Mouse (Mus musculus) spleen, adult 2 months (tissue): Measurements from ENCODE around the gene Eln. TPM values are rescaled to one million over a fixed set of nuclear protein-coding genes. Genes with fewer than 3 reads are reported as not detected.

Experiments used
- DNase-seq, 2 experiments: peaks; one replicate each; pipeline versions ENCODE4 v3.0.0 to v3.0.0-alpha.2; 2012 to 2021; ENCODE audit warnings: low spot score in 2 of 2, low read depth in 1 of 2
- H3K27ac ChIP-seq: fragments of 200-500 bp; 2 replicates; pipeline ENCODE4 v1.5.1; 2012; ENCODE audit warnings: low read length, inconsistent platforms; ENCODE audit not compliant: insufficient read depth
- H3K27me3 ChIP-seq: fragments of 200-500 bp; 2 replicates; pipeline ENCODE4 v1.6.1; 2012; ENCODE audit warnings: mild to moderate bottlenecking, moderate library complexity, low read length, inconsistent platforms; ENCODE audit not compliant: control insufficient read depth, insufficient read depth
- H3K36me3 ChIP-seq: fragments of 200-500 bp; 2 replicates; pipeline ENCODE4 v1.6.1; 2012; ENCODE audit warnings: mild to moderate bottlenecking, low read length, inconsistent platforms; ENCODE audit not compliant: control insufficient read depth, insufficient read depth
- H3K4me1 ChIP-seq: fragments of 200-500 bp; 2 replicates; pipeline ENCODE4 v1.6.1; 2011; ENCODE audit warnings: inconsistent platforms; ENCODE audit not compliant: control insufficient read depth, insufficient read depth, insufficient read length
- H3K4me3 ChIP-seq: fragments of 200-500 bp; 2 replicates; pipeline ENCODE4 v1.5.1; 2011; ENCODE audit warnings: mild to moderate bottlenecking, inconsistent platforms; ENCODE audit not compliant: insufficient read depth, insufficient read length; ENCODE audit errors: extremely low read depth
- CTCF ChIP-seq: fragments of 200-500 bp; IDR thresholded peaks from 2 replicates; pipeline ENCODE4 v1.5.1; 2011; ENCODE audit warnings: mild to moderate bottlenecking, inconsistent platforms; ENCODE audit not compliant: insufficient read depth, insufficient read length, insufficient replicate concordance; ENCODE audit errors: extremely low read depth
- POLR2A ChIP-seq: fragments of 200-500 bp; IDR thresholded peaks from 2 replicates; pipeline ENCODE4 v1.6.1; 2011; ENCODE audit warnings: low read depth, low read length, inconsistent platforms
- WGBS: fragments of 180-500 bp; shearing (Covaris S2); methylation state at CpG from one replicate; pipeline ENCODE4 v1.1.7; 2018; 5-methylcytosine and 5-hydroxymethylcytosine counted together
- polyA plus RNA-seq: library from polyadenylated mRNA; depleted of rRNA; stranded (reverse); fragments of >200 nt; gene quantifications from 2 replicates; pipeline ENCODE4 v1.2.3, GENCODE M21; 2012

Gene Eln
- polyA plus RNA-seq, 1 experiment = 39.4 TPM

- 60% methylated on average over 8 of the region's 8 CpGs for WGBS
- H3K4me3 ChIP-seq = no peak overlapping the region
- H3K27ac ChIP-seq = peak overlapping the region; percentile 65
- no peak for TF ChIP-seq POLR2A
- H3K4me1 ChIP-seq = peaks cover 21% of the 10 kb centered on the region; the same call in 1 of the 2 replicates
- no peak for DNase-seq
- H3K27me3 ChIP-seq = no peaks in the 10 kb centered on the region
- no peaks in the 10 kb centered on the region for H3K36me3 ChIP-seq
Observed at GRCm38 (mm10) chr5:134678827-134679546, 68.1 kb downstream of the Eln start.

GRCm38 (mm10) chr5:134678031-134678430, 69.1 kb downstream of the Eln start:
- Histone ChIP-seq H3K4me1 (peaks cover 21% of the 10 kb centered on the region; the same call in 1 of the 2 replicates), H3K27ac (peak overlapping the region; percentile 65), H3K4me3 (peak overlapping the region; percentile 47; the same call in 1 of the 2 replicates), H3K36me3 (no peaks in the 10 kb centered on the region), H3K27me3 (no peaks in the 10 kb centered on the region)
- TF ChIP-seq CTCF = no peak
- TF ChIP-seq POLR2A = no peak
- peak in 1 of 2 experiments; percentile 14 for DNase-seq
- 35% methylated on average over 3 of the region's 3 CpGs for WGBS

GRCm38 (mm10) chr5:134677491-134677890, 69.6 kb downstream of the Eln start:
- H3K4me1 ChIP-seq = peaks cover 21% of the 10 kb centered on the region; the same call in 1 of the 2 replicates
- WGBS = 56% methylated on average over 5 of the region's 5 CpGs
- DNase-seq = no peak
- H3K27ac ChIP-seq = peak overlapping the region; percentile 65
- no peaks in the 10 kb centered on the region for H3K27me3 ChIP-seq
- H3K4me3 ChIP-seq = peak overlapping the region; percentile 47; the same call in 1 of the 2 replicates
- TF ChIP-seq CTCF (no peak), POLR2A (no peak)
- 0 out of 2 replicates have a peak, but pooled peaks cover under 1% of the 10 kb centered on the region for H3K36me3 ChIP-seq

- DNase-seq = peak in 1 of 2 experiments; percentile 21
- peaks cover 21% of the 10 kb centered on the region; the same call in 1 of the 2 replicates for H3K4me1 ChIP-seq
- 13% methylated on average over 14 of the region's 14 CpGs for WGBS
- 0 out of 2 replicates have a peak, but pooled peaks cover 2% of the 10 kb centered on the region for H3K36me3 ChIP-seq
- TF ChIP-seq CTCF = no peak
- TF ChIP-seq POLR2A = no peak
- no peaks in the 10 kb centered on the region for H3K27me3 ChIP-seq
- H3K4me3 ChIP-seq = peak overlapping the region; percentile 37; the same call in 1 of the 2 replicates
- peak overlapping the region; percentile 56 for H3K27ac ChIP-seq
Observed at GRCm38 (mm10) chr5:134675956-134676759, 71.0 kb downstream of the Eln start.

GRCm38 (mm10) chr5:134674977-134675376, 72.1 kb downstream of the Eln start:
- TF ChIP-seq POLR2A (no peak), CTCF (no peak)
- Histone ChIP-seq H3K27ac (no peak overlapping the region), H3K4me1 (peaks cover 21% of the 10 kb centered on the region; the same call in 1 of the 2 replicates), H3K4me3 (no peak overlapping the region), H3K27me3 (no peaks in the 10 kb centered on the region), H3K36me3 (peaks cover 4% of the 10 kb centered on the region; the same call in 1 of the 2 replicates)
- no peak for DNase-seq
- 89% methylated on average over 5 of the region's 5 CpGs for WGBS

- TF ChIP-seq POLR2A (no peak), CTCF (no peak)
- H3K4me3 ChIP-seq = no peak overlapping the region
- H3K27ac ChIP-seq = no peak overlapping the region
- H3K27me3 ChIP-seq = no peaks in the 10 kb centered on the region
- 90% methylated on average over 6 of the region's 6 CpGs for WGBS
- peaks cover 11% of the 10 kb centered on the region; the same call in 1 of the 2 replicates for H3K4me1 ChIP-seq
- H3K36me3 ChIP-seq = peaks cover 9% of the 10 kb centered on the region
- no peak for DNase-seq
Observed at GRCm38 (mm10) chr5:134672611-134673010, 74.5 kb downstream of the Eln start.
